Mouse (Mus musculus) hindbrain, embryonic 15.5 days (tissue): ENCODE measurements around the gene Phf13. TPM values are rescaled to one million over a fixed set of nuclear protein-coding genes. Genes with fewer than 3 reads are reported as not detected.

Experiments used
- ATAC-seq: fragments of 200-750 bp; cut with Nextera tagmentation; 2 replicates; pipeline ENCODE4 v1.8.0; 2017; ENCODE audit warnings: low read depth, moderate number of reproducible peaks, moderate TSS enrichment; ENCODE audit not compliant: low FRiP score
- H3K27ac ChIP-seq: fragments of 300-500 bp; sonication (generic); replicated peaks from 2 replicates; pipeline ENCODE4 v1.5.1; 2015; ENCODE audit warnings: mild to moderate bottlenecking, inconsistent platforms
- H3K27me3 ChIP-seq: fragments of 300-500 bp; sonication (generic); 2 replicates; pipeline ENCODE4 v1.6.1; 2015; ENCODE audit warnings: control low read depth, inconsistent platforms
- H3K36me3 ChIP-seq: fragments of 300-500 bp; sonication (generic); 2 replicates; pipeline ENCODE4 v1.6.1; 2015; ENCODE audit warnings: control low read depth, inconsistent platforms
- H3K4me1 ChIP-seq: fragments of 300-500 bp; sonication (generic); replicated peaks from 2 replicates; pipeline ENCODE4 v1.6.1; 2015; ENCODE audit warnings: control low read depth, inconsistent platforms
- H3K4me2 ChIP-seq: fragments of 300-500 bp; sonication (generic); 2 replicates; pipeline ENCODE4 v1.6.1; 2015; ENCODE audit warnings: moderate library complexity, mild to moderate bottlenecking, inconsistent platforms
- H3K4me3 ChIP-seq: fragments of 300-500 bp; sonication (generic); 2 replicates; pipeline ENCODE4 v1.5.1; 2015; ENCODE audit warnings: mild to moderate bottlenecking, inconsistent platforms
- H3K9ac ChIP-seq: fragments of 300-500 bp; sonication (generic); 2 replicates; pipeline ENCODE4 v1.6.1; 2015; ENCODE audit warnings: inconsistent platforms
- H3K9me3 ChIP-seq: fragments of 300-500 bp; sonication (generic); 2 replicates; pipeline ENCODE4 v1.6.1; 2016; ENCODE audit warnings: control low read depth, inconsistent platforms
- WGBS: fragments of 180-500 bp; shearing (Covaris S2); methylation state at CpG from one replicate; pipeline ENCODE4 v1.1.7; 2015; 5-methylcytosine and 5-hydroxymethylcytosine counted together
- polyA plus RNA-seq: library from polyadenylated mRNA; unstranded; fragments of >200 nt; fragmentation: Nextera tagmentation; extraction: Ambion mirVana; gene quantifications from 2 replicates; pipeline ENCODE4 v1.2.1, GENCODE M21; 2015

Gene Phf13
- polyA plus RNA-seq, 1 experiment from 2014 or later = 25.5 TPM

GRCm38 (mm10) chr4:151955791-151956190, 40.3 kb downstream of the Phf13 start:
- 95% methylated on average over 1 of the region's 1 CpGs for WGBS
- H3K4me3 ChIP-seq = no peak overlapping the region
- peaks cover 61% of the 10 kb centered on the region for H3K36me3 ChIP-seq
- H3K4me1 ChIP-seq = no peaks in the 10 kb centered on the region
- no peak for ATAC-seq
- H3K27me3 ChIP-seq = no peaks in the 10 kb centered on the region
- no peak overlapping the region for H3K9ac ChIP-seq
- H3K4me2 ChIP-seq = no peak overlapping the region
- H3K27ac ChIP-seq = no peak overlapping the region
- H3K9me3 ChIP-seq = no peaks in the 10 kb centered on the region

GRCm38 (mm10) chr4:151953209-151953608, 42.8 kb downstream of the Phf13 start:
- Histone ChIP-seq H3K27ac (no peak overlapping the region), H3K9ac (no peak overlapping the region), H3K4me3 (no peak overlapping the region), H3K4me1 (no peaks in the 10 kb centered on the region), H3K36me3 (peaks cover 48% of the 10 kb centered on the region), H3K27me3 (no peaks in the 10 kb centered on the region), H3K9me3 (no peaks in the 10 kb centered on the region), H3K4me2 (no peak overlapping the region)
- 88% methylated on average over 6 of the region's 6 CpGs for WGBS
- ATAC-seq = no peak

GRCm38 (mm10) chr4:151948497-151949471, 47.3 kb downstream of the Phf13 start:
- Histone ChIP-seq H3K4me2 (no peak overlapping the region), H3K27me3 (no peaks in the 10 kb centered on the region), H3K36me3 (peaks cover 16% of the 10 kb centered on the region), H3K9me3 (no peaks in the 10 kb centered on the region), H3K4me3 (no peak overlapping the region), H3K4me1 (no peaks in the 10 kb centered on the region), H3K27ac (no peak overlapping the region), H3K9ac (no peak overlapping the region)
- ATAC-seq = no peak
- WGBS = 93% methylated on average over 14 of the region's 14 CpGs

DNA sequence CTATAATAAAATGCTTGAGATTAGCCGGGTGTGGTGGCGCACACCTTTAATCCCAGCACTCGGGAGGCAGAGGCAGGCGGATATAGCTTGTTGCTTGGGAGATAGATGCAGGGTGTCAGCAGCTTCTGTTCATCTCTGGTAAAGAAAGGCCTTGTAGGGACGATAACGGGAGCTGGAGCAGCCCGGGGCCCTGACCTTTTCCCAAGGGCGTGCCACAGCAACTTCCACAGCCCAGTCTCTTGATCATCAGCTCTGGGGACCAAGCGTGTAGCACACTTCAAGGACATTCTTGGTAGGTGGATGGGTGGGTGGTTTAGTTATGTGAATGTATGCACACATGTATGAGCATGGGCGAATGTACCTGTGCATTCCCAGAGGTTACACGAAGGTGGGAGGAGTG, 49.8 kb downstream of the Phf13 start:
- H3K9me3 ChIP-seq = no peaks in the 10 kb centered on the region
- H3K27ac ChIP-seq = no peak overlapping the region
- WGBS = 94% methylated on average over 11 of the region's 11 CpGs
- H3K4me2 ChIP-seq = no peak overlapping the region
- ATAC-seq = no peak
- H3K9ac ChIP-seq = no peak overlapping the region
- no peaks in the 10 kb centered on the region for H3K27me3 ChIP-seq
- H3K4me3 ChIP-seq = no peak overlapping the region
- no peaks in the 10 kb centered on the region for H3K4me1 ChIP-seq
- no peaks in the 10 kb centered on the region for H3K36me3 ChIP-seq

Other genes with a start within 250 kb of the Phf13 start
- 150 and 162 TPM in 2 replicates for gene Camta1, start 134.4 kb downstream of the Phf13 start, polyA plus RNA-seq
- 79.8 and 81.6 TPM in 2 replicates for gene Dnajc11, start 62.6 kb downstream of the Phf13 start, polyA plus RNA-seq
- 35.7 and 36.7 TPM in 2 replicates for gene Thap3, start 7.3 kb downstream of the Phf13 start, polyA plus RNA-seq
- gene Klhl21, start 12.5 kb upstream of the Phf13 start, polyA plus RNA-seq = 4.7 and 5.4 TPM in 2 replicates
- gene Zbtb48, start 31.4 kb upstream of the Phf13 start, polyA plus RNA-seq = 18.3 and 18.5 TPM in 2 replicates
- 1.6 and 1.8 TPM in 2 replicates for gene Tas1r1, start 42.3 kb upstream of the Phf13 start, polyA plus RNA-seq
- 24.7 and 27.1 TPM in 2 replicates for gene Nol9, start 43.1 kb upstream of the Phf13 start, polyA plus RNA-seq
- gene Plekhg5, start 76.2 kb upstream of the Phf13 start, polyA plus RNA-seq = 11.7 and 13.5 TPM in 2 replicates
- 0.97 and 1.8 TPM in 2 replicates for gene Tnfrsf25, start 119.7 kb upstream of the Phf13 start, polyA plus RNA-seq
- 0.29 and 0.31 TPM in 2 replicates for gene Espn, start 156.1 kb upstream of the Phf13 start, polyA plus RNA-seq
- not detected in 2 replicates for gene Hes2, start 162.6 kb upstream of the Phf13 start, polyA plus RNA-seq
- 427 and 433 TPM in 2 replicates for gene Acot7, start 181.9 kb upstream of the Phf13 start, polyA plus RNA-seq